Mouse (Mus musculus) MEL (cell line): ENCODE results near the gene Ada.

Experiments
- CHD1 ChIP-seq: IDR thresholded peaks from 2 replicates; pipeline ENCODE4 v1.6.1; 2012; ENCODE audit warnings: low read depth, mild to moderate bottlenecking, inconsistent platforms, low read length, improper control_type of control experiment
- ELF1 ChIP-seq: IDR thresholded peaks from 2 replicates; pipeline ENCODE4 v1.6.1; 2014; ENCODE audit warnings: low read depth, mild to moderate bottlenecking, inconsistent platforms, low read length, improper control_type of control experiment, moderate library complexity
- ETS1 ChIP-seq: IDR thresholded peaks from 2 replicates; pipeline ENCODE4 v1.6.1; 2012; ENCODE audit warnings: low read depth, mild to moderate bottlenecking, inconsistent platforms, low read length, improper control_type of control experiment, moderate library complexity
- GABPA ChIP-seq: IDR thresholded peaks from 2 replicates; pipeline ENCODE4 v1.6.1; 2012; ENCODE audit warnings: low read depth, mild to moderate bottlenecking, inconsistent platforms, low read length, improper control_type of control experiment, moderate library complexity
- GATA1 ChIP-seq: IDR thresholded peaks from 2 replicates; pipeline ENCODE4 v1.6.1; 2011; ENCODE audit warnings: low read depth, low read length, improper control_type of control experiment
- HCFC1 ChIP-seq: IDR thresholded peaks from 2 replicates; pipeline ENCODE4 v1.6.1; 2012; ENCODE audit warnings: low read depth, mild to moderate bottlenecking, inconsistent platforms, low read length, improper control_type of control experiment, moderate library complexity
- MAFK ChIP-seq: IDR thresholded peaks from 2 replicates; pipeline ENCODE4 v1.6.1; 2011; ENCODE audit warnings: low read depth, mild to moderate bottlenecking, low read length, improper control_type of control experiment, borderline replicate concordance
- TAL1 ChIP-seq: IDR thresholded peaks from 2 replicates; pipeline ENCODE4 v1.6.1; 2012; ENCODE audit warnings: mild to moderate bottlenecking, inconsistent platforms, low read length, moderate library complexity, mixed read lengths
- TBP ChIP-seq: IDR thresholded peaks from 2 replicates; pipeline ENCODE4 v1.8.0; 2011; ENCODE audit warnings: low read depth, low read length, improper control_type of control experiment
- TCF12 ChIP-seq: IDR thresholded peaks from 2 replicates; pipeline ENCODE4 v1.6.1; 2014; ENCODE audit warnings: low read depth, mild to moderate bottlenecking, inconsistent platforms, low read length, improper control_type of control experiment, moderate library complexity
- ZNF384 ChIP-seq: IDR thresholded peaks from 2 replicates; pipeline ENCODE4 v1.6.1; 2012; ENCODE audit warnings: low read depth, mild to moderate bottlenecking, inconsistent platforms, low read length, improper control_type of control experiment

GRCm38 (mm10) chr2:163719616-163720015, 30.4 kb downstream of the Ada start:
- TF ChIP-seq CHD1 (no peak), GATA1 (no peak), ETS1 (no peak), MAFK (no peak), TBP (no peak), GABPA (no peak), ELF1 (no peak), TCF12 (no peak), HCFC1 (no peak), TAL1 (no peak), ZNF384 (no peak)
